ENCODE assay signal across 27 mouse cellular contexts in the genomic region with DNA sequence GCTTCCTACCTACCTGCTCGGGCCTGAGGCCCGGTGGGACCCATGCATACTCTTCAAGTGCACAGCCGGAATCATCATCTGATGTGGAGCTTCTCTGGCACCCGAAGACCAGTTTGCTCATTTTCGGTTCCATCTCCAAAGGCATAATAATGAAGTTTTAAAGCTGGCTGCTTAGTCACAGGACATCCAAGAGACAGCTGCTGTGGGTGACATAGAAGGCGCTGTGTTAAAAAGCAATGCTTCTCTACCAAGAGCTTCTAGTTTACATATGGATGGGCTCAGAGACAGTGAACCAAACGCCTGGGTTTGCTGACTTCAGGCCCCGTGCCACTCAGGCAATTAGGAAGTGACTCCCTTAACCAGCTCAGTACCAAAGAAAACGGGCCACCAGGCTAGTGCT.
DNase-seq lines count a peak whose midpoint lies in the region; ATAC-seq and TF ChIP-seq lines count a peak whose summit lies in the region.
"Had no signal": no experiment of that assay in that cellular context is flagged by ENCODE, and none has a peak within 500 bp of the region (broad histone marks: within the 10 kb centered on the region; RNA-seq: fewer than 3 reads in every experiment).

No protein-coding gene starts in this region.

- no peak for DNase-seq in heart, adult 11 months
- DNase-seq in left cerebral cortex, adult 2 months (ENCODE audit: extremely low spot score in 1 of 2, low spot score in 2 of 2): no peak
- DNase-seq in left cerebral cortex, adult 9 months (ENCODE audit: low spot score in 2 of 2): no peak
- DNase-seq in brain, adult 2 months (ENCODE audit: low read depth, low spot score): peak; percentile 74
- DNase-seq: adrenal gland, postnatal 10 days; cerebellum, adult 8-10 months; cerebellum, postnatal 36 days; embryo, embryonic 11 days; gastrocnemius, postnatal 14 days; heart, postnatal 4 days; kidney, postnatal 36 days; lung, adult 18-20 months; lung, postnatal 4 days; right cerebral cortex, postnatal 4 days; thymus, adult 2 months; thymus, postnatal 4 days had no signal

- peaks cover 55% of the 10 kb centered on the region for H3K4me1 ChIP-seq in heart, embryonic 15.5 days (replicated peaks)
- H3K4me1 ChIP-seq in stomach, embryonic 16.5 days (ENCODE audit: control insufficient read depth, insufficient read depth, low read length): peaks cover 23% of the 10 kb centered on the region

- no peaks in the 10 kb centered on the region for H3K27me3 ChIP-seq in heart, embryonic 15.5 days
- no peaks in the 10 kb centered on the region for H3K27me3 ChIP-seq in stomach, embryonic 16.5 days (ENCODE audit: control insufficient read depth, insufficient read depth, low read length)
- H3K27me3 ChIP-seq: embryonic facial prominence, embryonic 15.5 days; stomach, embryonic 15.5 days had no signal

- H3K36me3 ChIP-seq in heart, embryonic 15.5 days: peaks cover 33% of the 10 kb centered on the region
- H3K36me3 ChIP-seq in stomach, embryonic 16.5 days (ENCODE audit: control insufficient read depth, insufficient read depth, low read length): 0 out of 2 replicates have a peak, but pooled peaks cover 5% of the 10 kb centered on the region

- no peak overlapping the region for H3K9ac ChIP-seq in heart, embryonic 15.5 days
- peak overlapping the region; percentile 35; the same call in 1 of the 2 replicates for H3K9ac ChIP-seq in stomach, embryonic 16.5 days (ENCODE audit: low read length)
- H3K9ac ChIP-seq: embryonic facial prominence, embryonic 15.5 days; hindbrain, embryonic 14.5 days; stomach, embryonic 15.5 days had no signal

- WGBS in heart, embryonic 15.5 days: 40% methylated on average over 9 of the region's 9 CpGs
- WGBS in stomach, embryonic 16.5 days: 44% methylated on average over 9 of the region's 9 CpGs

- no peaks in the 10 kb centered on the region for H3K9me3 ChIP-seq in heart, embryonic 15.5 days (replicated peaks)
- H3K9me3 ChIP-seq in stomach, embryonic 16.5 days (replicated peaks; ENCODE audit: control insufficient read depth, low read length): no peaks in the 10 kb centered on the region
- H3K9me3 ChIP-seq: embryonic facial prominence, embryonic 15.5 days; stomach, embryonic 15.5 days had no signal

- no peak overlapping the region for H3K4me2 ChIP-seq in heart, embryonic 15.5 days
- H3K4me2 ChIP-seq in stomach, embryonic 16.5 days (ENCODE audit: low read depth, low read length): no peak overlapping the region
- H3K4me2 ChIP-seq: embryonic facial prominence, embryonic 15.5 days; hindbrain, embryonic 14.5 days; liver, embryonic 11.5 days; stomach, embryonic 15.5 days had no signal

- no peak overlapping the region for H3K4me3 ChIP-seq in heart, embryonic 15.5 days
- H3K4me3 ChIP-seq in left cerebral cortex, adult 2 months: 0 out of 2 replicates have a peak overlapping the region, but pooled peaks have one; percentile 4
- H3K4me3 ChIP-seq in stomach, embryonic 16.5 days (replicated peaks; ENCODE audit: low read length): no peak overlapping the region
- H3K4me3 ChIP-seq: embryonic facial prominence, embryonic 15.5 days; myocyte; stomach, embryonic 15.5 days had no signal

- TF ChIP-seq CTCF in left cerebral cortex, adult 2 months (IDR thresholded peaks at IDR 0.05): no peak

- H3K27ac ChIP-seq in heart, embryonic 15.5 days: 0 out of 2 replicates have a peak overlapping the region, but pooled peaks have one; percentile 7
- peak overlapping the region; percentile 41; the same call in 1 of the 2 replicates for H3K27ac ChIP-seq in left cerebral cortex, adult 2 months
- H3K27ac ChIP-seq in stomach, embryonic 16.5 days (ENCODE audit: low read length): peak overlapping the region; percentile 36
- H3K27ac ChIP-seq: embryonic facial prominence, embryonic 15.5 days; hindbrain, embryonic 14.5 days; stomach, embryonic 15.5 days had no signal

- ATAC-seq in heart, embryonic 15.5 days (replicated peaks; ENCODE audit: insufficient number of reproducible peaks, insufficient read depth, low FRiP score, low read depth): no peak
- no peak for ATAC-seq in stomach, embryonic 16.5 days (ENCODE audit: insufficient read depth, low FRiP score)
- ATAC-seq in megakaryocyte-erythroid progenitor cell, adult 5-6 weeks (replicated peaks; ENCODE audit: low FRiP score, low TSS enrichment, poor library complexity, severe bottlenecking): no peak
- ATAC-seq: forebrain, embryonic 14.5 days; inflammation-experienced regulatory T-cells, adult 6 months; midbrain, embryonic 16.5 days had no signal

- intact Hi-C loops in left cerebral cortex, adult 2 months (cut with DNase I): loop anchor here (10.0 kb wide), 1 partner anchor 332 kb away; no protein-coding TSS in a partner anchor
